Mouse (Mus musculus) C2C12 (cell line): ENCODE data around the gene Gm10912. TPM values are rescaled to one million over a fixed set of nuclear protein-coding genes. Genes with fewer than 3 reads are reported as not detected.

ENCODE experiments used
- H3K27me3 ChIP-seq: one replicate; pipeline ENCODE4 v1.6.1; 2011; ENCODE audit not compliant: control insufficient read depth, insufficient read depth, insufficient read length
- H3K36me3 ChIP-seq: one replicate; pipeline ENCODE4 v1.6.1; 2011; ENCODE audit not compliant: control insufficient read depth, insufficient read depth
- H3K4me3 ChIP-seq: one replicate; pipeline ENCODE4 v1.5.1; 2011; ENCODE audit warnings: mild to moderate bottlenecking, control low read depth; ENCODE audit not compliant: poor library complexity, insufficient read depth, severe bottlenecking
- H3K79me2 ChIP-seq: one replicate; pipeline ENCODE4 v1.6.1; 2011; ENCODE audit not compliant: control insufficient read depth, insufficient read depth
- H3K79me3 ChIP-seq: one replicate; pipeline ENCODE4 v1.6.1; 2011; ENCODE audit warnings: low read depth, control low read depth
- H3ac ChIP-seq: one replicate; pipeline ENCODE3; 2011; ENCODE audit warnings: low read depth; ENCODE audit not compliant: control insufficient read depth, insufficient read length
- CEBPB ChIP-seq: IDR thresholded peaks from one replicate; pipeline ENCODE4 v1.6.1; 2011; ENCODE audit warnings: low read depth, mild to moderate bottlenecking, control low read depth, moderate library complexity
- CTCF ChIP-seq: IDR thresholded peaks from one replicate; pipeline ENCODE4 v1.5.1; 2011; ENCODE audit not compliant: control insufficient read depth, insufficient read depth, insufficient read length
- FOSL1 ChIP-seq: IDR thresholded peaks from one replicate; pipeline ENCODE4 v1.8.0; 2011; ENCODE audit warnings: mild to moderate bottlenecking, low read length; ENCODE audit not compliant: poor library complexity, insufficient read depth, severe bottlenecking
- MAX ChIP-seq: IDR thresholded peaks from one replicate; pipeline ENCODE4 v1.6.1; 2011; ENCODE audit warnings: mild to moderate bottlenecking, control low read depth
- MYOD1 ChIP-seq: IDR thresholded peaks from one replicate; pipeline ENCODE4 v1.6.1; 2011; ENCODE audit warnings: low read depth; ENCODE audit not compliant: control insufficient read depth, insufficient read length
- MYOG ChIP-seq: IDR thresholded peaks from one replicate; pipeline ENCODE4 v1.6.1; 2011; ENCODE audit not compliant: control insufficient read depth, insufficient read length; ENCODE audit errors: extremely low read depth
- USF1 ChIP-seq: IDR thresholded peaks from one replicate; pipeline ENCODE4 v1.6.1; 2011; ENCODE audit warnings: low read depth, mild to moderate bottlenecking, control low read depth, moderate library complexity
- polyA plus RNA-seq: library from polyadenylated mRNA; unstranded; fragments of >200 nt; fragmentation: generic; extraction: Trizol; gene quantifications from one replicate; pipeline ENCODE4 v1.2.1, GENCODE M21; 2012; ENCODE audit warnings: missing spikeins

The Gm10912 gene
- polyA plus RNA-seq, 1 experiment, result not detected

DNA sequence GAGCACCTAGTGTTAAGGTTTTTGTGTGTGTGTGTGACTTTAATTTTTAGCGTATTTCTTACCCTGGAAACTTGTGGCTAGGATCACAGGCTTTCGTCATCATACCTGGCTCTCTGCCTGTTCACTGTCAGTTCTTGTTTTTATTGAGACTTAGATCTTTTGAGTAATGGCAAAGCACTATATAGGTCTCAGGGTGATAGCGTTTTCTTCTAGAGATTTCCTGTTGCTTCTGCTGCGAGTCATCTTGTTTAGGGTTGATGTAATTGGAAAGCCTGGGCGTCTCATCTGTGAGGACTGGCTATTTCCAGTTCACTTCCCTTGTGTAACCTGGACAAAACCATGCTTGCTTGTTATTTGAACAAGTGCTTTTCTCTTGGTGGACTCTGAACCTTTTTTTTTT is 24.0 kb upstream of the Gm10912 start:
- H3ac ChIP-seq, result no peak overlapping the region
- no peaks in the 10 kb centered on the region for H3K27me3 ChIP-seq
- no peak for TF ChIP-seq CEBPB
- no peak for TF ChIP-seq MYOD1
- TF ChIP-seq MYOG, result no peak
- TF ChIP-seq CTCF, result no peak
- no peak for TF ChIP-seq USF1
- no peak for TF ChIP-seq FOSL1
- no peak for TF ChIP-seq MAX
- no peak overlapping the region for H3K4me3 ChIP-seq
- no peaks in the 10 kb centered on the region for H3K79me3 ChIP-seq
- H3K36me3 ChIP-seq, result peaks cover 38% of the 10 kb centered on the region
- no peaks in the 10 kb centered on the region for H3K79me2 ChIP-seq

- no peaks in the 10 kb centered on the region for H3K79me2 ChIP-seq
- no peak overlapping the region for H3ac ChIP-seq
- no peak for TF ChIP-seq MYOG
- no peak for TF ChIP-seq USF1
- TF ChIP-seq MYOD1, result no peak
- no peak for TF ChIP-seq MAX
- TF ChIP-seq CTCF, result no peak
- no peak for TF ChIP-seq CEBPB
- no peak for TF ChIP-seq FOSL1
- no peak overlapping the region for H3K4me3 ChIP-seq
- no peaks in the 10 kb centered on the region for H3K79me3 ChIP-seq
- peaks cover 38% of the 10 kb centered on the region for H3K36me3 ChIP-seq
- no peaks in the 10 kb centered on the region for H3K27me3 ChIP-seq
These were observed 22.9 kb upstream of the Gm10912 start for GRCm38 (mm10) chr2:104042766-104043165.

GRCm38 (mm10) chr2:104043624-104044478 is 21.8 kb upstream of the Gm10912 start:
- no peaks in the 10 kb centered on the region for H3K79me2 ChIP-seq

GRCm38 (mm10) chr2:104044479-104045080 is 21.0 kb upstream of the Gm10912 start:
- no peak for TF ChIP-seq MAX
- no peak for TF ChIP-seq CEBPB
- no peak for TF ChIP-seq USF1
- TF ChIP-seq CTCF, result no peak
- TF ChIP-seq FOSL1, result no peak
- TF ChIP-seq MYOG, result no peak
- TF ChIP-seq MYOD1, result no peak
- Histone ChIP-seq H3K79me3 (no peaks in the 10 kb centered on the region), H3K4me3 (no peak overlapping the region), H3K36me3 (peaks cover 44% of the 10 kb centered on the region), H3K27me3 (no peaks in the 10 kb centered on the region), H3K79me2 (no peaks in the 10 kb centered on the region), H3ac (no peak overlapping the region)

More at GRCm38 (mm10) chr2:104043624-104044478, 21.8 kb upstream of the Gm10912 start:
- Histone ChIP-seq H3K27me3 (no peaks in the 10 kb centered on the region), H3K36me3 (peaks cover 46% of the 10 kb centered on the region), H3ac (no peak overlapping the region), H3K79me3 (no peaks in the 10 kb centered on the region), H3K4me3 (no peak overlapping the region)
- no peak for TF ChIP-seq USF1
- TF ChIP-seq FOSL1, result no peak
- TF ChIP-seq MYOG, result no peak
- TF ChIP-seq CEBPB, result no peak
- no peak for TF ChIP-seq MAX
- no peak for TF ChIP-seq CTCF
- TF ChIP-seq MYOD1, result no peak

GRCm38 (mm10) chr2:104058381-104058780 is 7.2 kb upstream of the Gm10912 start:
- TF ChIP-seq MAX, result no peak
- TF ChIP-seq USF1, result no peak
- TF ChIP-seq CTCF, result no peak
- TF ChIP-seq CEBPB, result no peak
- TF ChIP-seq FOSL1, result no peak
- TF ChIP-seq MYOG, result no peak
- TF ChIP-seq MYOD1, result no peak
- peaks cover 46% of the 10 kb centered on the region for H3K36me3 ChIP-seq
- H3K79me3 ChIP-seq, result no peaks in the 10 kb centered on the region

DNA sequence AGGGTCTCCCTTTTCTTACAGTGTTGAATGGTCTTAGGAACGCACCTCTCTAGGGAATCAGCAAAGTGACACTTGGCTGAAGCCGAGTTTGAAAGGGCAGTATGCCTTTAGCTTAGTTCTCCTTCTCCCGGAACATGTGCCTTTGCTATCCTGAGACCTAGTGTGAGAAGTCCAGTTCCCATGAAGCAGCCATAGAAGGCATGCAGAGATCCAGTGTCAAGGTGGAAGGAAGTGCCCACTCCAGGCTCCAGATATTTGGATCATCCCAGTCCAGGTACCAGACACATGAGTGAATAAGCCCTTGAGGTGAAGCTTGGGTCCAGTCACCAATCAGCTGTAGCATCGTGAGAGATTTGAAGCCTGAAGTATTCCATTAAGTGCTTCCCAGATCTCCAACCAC is 6.7 kb upstream of the Gm10912 start:
- Histone ChIP-seq H3K36me3 (peaks cover 40% of the 10 kb centered on the region), H3ac (no peak overlapping the region), H3K27me3 (no peaks in the 10 kb centered on the region), H3K79me2 (no peaks in the 10 kb centered on the region), H3K4me3 (no peak overlapping the region), H3K79me3 (no peaks in the 10 kb centered on the region)
- TF ChIP-seq MAX, result no peak

More at GRCm38 (mm10) chr2:104058381-104058780, 7.2 kb upstream of the Gm10912 start:
- Histone ChIP-seq H3K4me3 (no peak overlapping the region), H3ac (no peak overlapping the region), H3K79me2 (no peaks in the 10 kb centered on the region), H3K27me3 (no peaks in the 10 kb centered on the region)
